31 mouse cellular contexts compared by ENCODE assay signal in the genomic region with DNA sequence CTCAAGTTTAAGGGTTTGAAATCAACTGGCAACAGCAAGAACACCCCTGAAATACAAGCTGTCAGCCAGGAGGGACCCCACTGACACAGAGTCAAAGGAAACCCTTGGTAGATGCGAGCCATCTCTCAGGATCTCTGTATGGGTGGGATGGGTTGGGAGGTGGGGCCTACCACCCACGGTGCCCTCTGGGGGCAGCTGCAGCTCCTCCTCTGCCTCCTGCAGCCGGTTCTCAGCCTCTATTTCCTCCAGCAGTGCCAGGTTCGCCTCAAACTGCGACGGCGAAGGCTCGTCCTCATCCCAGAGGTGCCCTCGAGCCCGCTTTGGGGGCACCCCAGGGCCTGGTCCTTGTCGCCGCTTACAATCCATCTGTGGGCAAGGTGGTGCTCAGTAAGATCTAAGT. TPM values are rescaled to one million over a fixed set of nuclear protein-coding genes. Genes with fewer than 3 reads are reported as not detected.
DNase-seq lines count a peak whose midpoint lies in the region; ATAC-seq and TF ChIP-seq lines count a peak whose summit lies in the region.
"Had no signal": no experiment of that assay in that cellular context is flagged by ENCODE, and none has a peak within 500 bp of the region (broad histone marks: within the 10 kb centered on the region; RNA-seq: fewer than 3 reads in every experiment).

No protein-coding gene starts in this region.

- H3K4me1 ChIP-seq in heart, embryonic 13.5 days = peaks cover 13% of the 10 kb centered on the region
- peaks cover 32% of the 10 kb centered on the region for H3K4me1 ChIP-seq in thymus, adult 2 months (replicated peaks; ENCODE audit: control insufficient read depth, insufficient read depth, low read length)
- peaks cover 93% of the 10 kb centered on the region for H3K4me1 ChIP-seq in E14TG2a.4 (replicated peaks; ENCODE audit: low read depth, low read length)
- H3K4me1 ChIP-seq in embryonic facial prominence, embryonic 14.5 days (ENCODE audit: control insufficient read depth, insufficient read depth, low read length) = peaks cover 12% of the 10 kb centered on the region
- H3K4me1 ChIP-seq in hindbrain, embryonic 11.5 days (replicated peaks; ENCODE audit: control insufficient read depth, insufficient read depth, low read length) = 0 out of 2 replicates have a peak, but pooled peaks cover 3% of the 10 kb centered on the region

- intact Hi-C loops in heart, postnatal 25 days (cut with DNase I) = no loop called here

- no peak for DNase-seq in heart, postnatal 25 days (ENCODE audit: low spot score)
- no peak for DNase-seq in thymus, adult 2 months
- DNase-seq in thymus, adult 18-20 months = no peak
- no peak for DNase-seq in embryonic facial prominence, embryonic 14.5 days (ENCODE audit: low spot score)
- DNase-seq in hindbrain, embryonic 11.5 days (ENCODE audit: low spot score) = no peak
- DNase-seq in urinary bladder, adult 18-20 months (ENCODE audit: low spot score in 2 of 2) = no peak
- DNase-seq: adrenal gland, adult 8-10 months; adrenal gland, postnatal 25 days; cerebellum, adult 11-12 months; cerebellum, adult 8-10 months; cerebellum, postnatal 10 days; cerebellum, postnatal 36 days; embryo, embryonic 11 days; forebrain, postnatal 0 days; gastrocnemius, adult 2 months; gastrocnemius, postnatal 14 days; heart, postnatal 10 days; heart, postnatal 4 days had no signal

- 78% methylated on average over 12 of the region's 12 CpGs for WGBS in heart, embryonic 13.5 days
- 47% methylated on average over 12 of the region's 12 CpGs for WGBS in thymus, adult 2 months
- WGBS in embryonic facial prominence, embryonic 14.5 days = 81% methylated on average over 11 of the region's 12 CpGs
- 77% methylated on average over 12 of the region's 12 CpGs for WGBS in hindbrain, embryonic 11.5 days

- H3K4me3 ChIP-seq in heart, embryonic 13.5 days = no peak overlapping the region
- H3K4me3 ChIP-seq in thymus, adult 2 months (ENCODE audit: control insufficient read depth, insufficient read depth, low read length) = no peak overlapping the region
- H3K4me3 ChIP-seq in E14TG2a.4 (replicated peaks; ENCODE audit: low read length) = peak overlapping the region; percentile 46
- H3K4me3 ChIP-seq in embryonic facial prominence, embryonic 14.5 days (ENCODE audit: low read depth, low read length) = no peak overlapping the region
- H3K4me3 ChIP-seq in hindbrain, embryonic 11.5 days (ENCODE audit: low read depth, low read length) = no peak overlapping the region
- H3K4me3 ChIP-seq: erythroblast, embryonic 14.5 days; forebrain, embryonic 13.5 days; gastrocnemius, adult 2 months; heart, embryonic 15.5 days; hindbrain, embryonic 12.5 days; hindbrain, embryonic 15.5 days had no signal

- TF ChIP-seq CTCF in thymus, adult 2 months (IDR thresholded peaks at IDR 0.05; ENCODE audit: borderline replicate concordance, control insufficient read depth, extremely low read depth, insufficient read depth, low read length, poor library complexity) = no peak
- TF ChIP-seq CTCF in E14TG2a.4 (conservative IDR thresholded peaks at IDR 0.05; ENCODE audit: low read length) = 0 out of 2 replicates have a peak, but pooled peaks have one; percentile 1

- H3K9ac ChIP-seq in heart, embryonic 13.5 days = 0 out of 2 replicates have a peak overlapping the region, but pooled peaks have one; percentile 5
- 0 out of 2 replicates have a peak overlapping the region, but pooled peaks have one; percentile 38 for H3K9ac ChIP-seq in embryonic facial prominence, embryonic 14.5 days (ENCODE audit: low read depth, low read length)
- H3K9ac ChIP-seq in hindbrain, embryonic 11.5 days (ENCODE audit: low read depth, low read length) = no peak overlapping the region
- H3K9ac ChIP-seq: forebrain, postnatal 0 days; heart, embryonic 15.5 days; hindbrain, embryonic 12.5 days; hindbrain, embryonic 15.5 days had no signal

- H3K27me3 ChIP-seq in heart, embryonic 13.5 days (replicated peaks) = no peaks in the 10 kb centered on the region
- no peaks in the 10 kb centered on the region for H3K27me3 ChIP-seq in thymus, adult 2 months (ENCODE audit: control insufficient read depth, insufficient read depth, low read length)
- H3K27me3 ChIP-seq in E14TG2a.4 (ENCODE audit: insufficient read depth, low read length) = no peaks in the 10 kb centered on the region
- no peaks in the 10 kb centered on the region for H3K27me3 ChIP-seq in embryonic facial prominence, embryonic 14.5 days (replicated peaks; ENCODE audit: control insufficient read depth, insufficient read depth, low read length)
- H3K27me3 ChIP-seq in hindbrain, embryonic 11.5 days (ENCODE audit: control insufficient read depth, insufficient read depth, low read length) = no peaks in the 10 kb centered on the region
- H3K27me3 ChIP-seq: forebrain, embryonic 13.5 days; heart, embryonic 15.5 days; hindbrain, embryonic 12.5 days; hindbrain, embryonic 15.5 days had no signal

- ATAC-seq in heart, embryonic 13.5 days (ENCODE audit: extremely low read depth, insufficient number of reproducible peaks, low FRiP score, low TSS enrichment) = no peak
- no peak for ATAC-seq in embryonic facial prominence, embryonic 14.5 days (ENCODE audit: low read depth)
- no peak for ATAC-seq in hindbrain, embryonic 11.5 days (ENCODE audit: low FRiP score)
- ATAC-seq: activated CD4-positive, CD25-positive, alpha-beta regulatory T cell, adult 4 months; CD4-positive, CD25-positive, alpha-beta regulatory T cell, adult 4 months; forebrain, embryonic 13.5 days; forebrain, postnatal 0 days had no signal

- H3K36me3 ChIP-seq in heart, embryonic 13.5 days = peaks cover 71% of the 10 kb centered on the region
- peaks cover 24% of the 10 kb centered on the region for H3K36me3 ChIP-seq in thymus, adult 2 months (ENCODE audit: control insufficient read depth, insufficient read depth, low read length)
- peaks cover 87% of the 10 kb centered on the region for H3K36me3 ChIP-seq in E14TG2a.4 (ENCODE audit: insufficient read depth, low read length)
- H3K36me3 ChIP-seq in embryonic facial prominence, embryonic 14.5 days (ENCODE audit: control insufficient read depth, insufficient read depth, low read length) = peaks cover 52% of the 10 kb centered on the region
- H3K36me3 ChIP-seq in hindbrain, embryonic 11.5 days (ENCODE audit: control insufficient read depth, insufficient read depth, low read length) = peaks cover 2% of the 10 kb centered on the region; the same call in 1 of the 2 replicates

- H3K27ac ChIP-seq in heart, embryonic 13.5 days (replicated peaks) = no peak overlapping the region
- H3K27ac ChIP-seq in thymus, adult 2 months (ENCODE audit: control insufficient read depth, insufficient read depth, low read length) = peak overlapping the region; percentile 37
- H3K27ac ChIP-seq in embryonic facial prominence, embryonic 14.5 days (replicated peaks; ENCODE audit: low read depth, low read length) = no peak overlapping the region
- H3K27ac ChIP-seq in hindbrain, embryonic 11.5 days (ENCODE audit: low read depth, low read length) = no peak overlapping the region
- H3K27ac ChIP-seq: forebrain, embryonic 13.5 days; gastrocnemius, adult 2 months; heart, embryonic 15.5 days; hindbrain, embryonic 12.5 days; hindbrain, embryonic 15.5 days had no signal

- no peak for TF ChIP-seq POLR2A in thymus, adult 2 months (IDR thresholded peaks at IDR 0.05; ENCODE audit: control insufficient read depth, extremely low read depth, insufficient read depth, low read length, poor library complexity)

- no peak overlapping the region for H3K4me2 ChIP-seq in heart, embryonic 13.5 days
- no peak overlapping the region for H3K4me2 ChIP-seq in embryonic facial prominence, embryonic 14.5 days (ENCODE audit: low read depth, low read length)
- no peak overlapping the region for H3K4me2 ChIP-seq in hindbrain, embryonic 11.5 days (replicated peaks; ENCODE audit: low read depth, low read length)
- H3K4me2 ChIP-seq: forebrain, embryonic 13.5 days; heart, embryonic 11.5 days; heart, embryonic 15.5 days; hindbrain, embryonic 12.5 days; hindbrain, embryonic 15.5 days had no signal

- no peaks in the 10 kb centered on the region for H3K9me3 ChIP-seq in heart, embryonic 13.5 days
- H3K9me3 ChIP-seq in E14TG2a.4 (ENCODE audit: low read length) = no peaks in the 10 kb centered on the region
- H3K9me3 ChIP-seq in embryonic facial prominence, embryonic 14.5 days (ENCODE audit: control insufficient read depth, low read length) = no peaks in the 10 kb centered on the region
- no peaks in the 10 kb centered on the region for H3K9me3 ChIP-seq in hindbrain, embryonic 11.5 days (ENCODE audit: control insufficient read depth, low read length)
- H3K9me3 ChIP-seq: forebrain, embryonic 13.5 days; heart, embryonic 15.5 days; hindbrain, embryonic 12.5 days; hindbrain, embryonic 15.5 days had no signal

RNA-seq across cellular contexts. Expression of a gene that starts 5.6 kb away (rescaled TPM):
- 56.1 and 58.7 TPM in 2 replicates for polyA plus RNA-seq in heart, embryonic 13.5 days (2015; fragmentation: Nextera tagmentation; extraction: Ambion mirVana)
- 10 to 100 TPM; 12.5 to 12.8 TPM for total RNA-seq in heart, postnatal 25 days (2021)
- polyA plus RNA-seq in thymus, adult 2 months (2012; rRNA removed) = 208 and 235 TPM in 2 replicates
- polyA plus RNA-seq in embryonic facial prominence, embryonic 14.5 days (2014; fragmentation: Nextera tagmentation; extraction: Ambion mirVana) = 57.9 and 64.1 TPM in 2 replicates
- 40.9 and 43.2 TPM in 2 replicates for polyA plus RNA-seq in hindbrain, embryonic 11.5 days (2014; fragmentation: Nextera tagmentation; extraction: Ambion mirVana)

RNA-seq across cellular contexts. Expression of a gene that starts 10.7 kb away (rescaled TPM):
- 53.5 and 58.3 TPM in 2 replicates for polyA plus RNA-seq in heart, embryonic 13.5 days (2015; fragmentation: Nextera tagmentation; extraction: Ambion mirVana)
- total RNA-seq in heart, postnatal 25 days (2021) = 10 to 100 TPM; 40.7 to 48.4 TPM
- 302 and 308 TPM in 2 replicates for polyA plus RNA-seq in thymus, adult 2 months (2012; rRNA removed)
- 60.8 and 64.5 TPM in 2 replicates for polyA plus RNA-seq in embryonic facial prominence, embryonic 14.5 days (2014; fragmentation: Nextera tagmentation; extraction: Ambion mirVana)
- polyA plus RNA-seq in hindbrain, embryonic 11.5 days (2014; fragmentation: Nextera tagmentation; extraction: Ambion mirVana) = 70.8 and 72.7 TPM in 2 replicates

RNA-seq across cellular contexts. Expression of a gene that starts 11.2 kb away (rescaled TPM):
- 0.05 and 0.13 TPM in 2 replicates for polyA plus RNA-seq in heart, embryonic 13.5 days (2015; fragmentation: Nextera tagmentation; extraction: Ambion mirVana)
- under 1 TPM; 0.18 to 0.53 TPM for total RNA-seq in heart, postnatal 25 days (2021)
- 40.3 and 43.3 TPM in 2 replicates for polyA plus RNA-seq in thymus, adult 2 months (2012; rRNA removed)
- 0.26 and 0.35 TPM in 2 replicates for polyA plus RNA-seq in embryonic facial prominence, embryonic 14.5 days (2014; fragmentation: Nextera tagmentation; extraction: Ambion mirVana)
- not detected in 2 replicates for polyA plus RNA-seq in hindbrain, embryonic 11.5 days (2014; fragmentation: Nextera tagmentation; extraction: Ambion mirVana)
- polyA plus RNA-seq: embryonic facial prominence, embryonic 11.5 days; forebrain, embryonic 13.5 days; forebrain, postnatal 0 days; heart, embryonic 11.5 days; hindbrain, embryonic 15.5 days had no signal

RNA-seq across cellular contexts. Expression of a gene that starts 18.6 kb away (rescaled TPM):
- 2.2 and 2.4 TPM in 2 replicates for polyA plus RNA-seq in heart, embryonic 13.5 days (2015; fragmentation: Nextera tagmentation; extraction: Ambion mirVana)
- total RNA-seq in heart, postnatal 25 days (2021) = 10 to 100 TPM; 16.0 to 22.8 TPM
- 0.53 and 0.55 TPM in 2 replicates for polyA plus RNA-seq in thymus, adult 2 months (2012; rRNA removed)
- polyA plus RNA-seq in embryonic facial prominence, embryonic 14.5 days (2014; fragmentation: Nextera tagmentation; extraction: Ambion mirVana) = 0.38 and 0.57 TPM in 2 replicates
- polyA plus RNA-seq in hindbrain, embryonic 11.5 days (2014; fragmentation: Nextera tagmentation; extraction: Ambion mirVana) = 0.07 and 0.19 TPM in 2 replicates
- total RNA-seq: adrenal gland, postnatal 25 days had no signal
- polyA plus RNA-seq: activated CD4-positive, CD25-positive, alpha-beta regulatory T cell, adult 4 months; brain, embryonic 14.5 days; C2C12; CD4-positive, CD25-positive, alpha-beta regulatory T cell, adult 4 months; embryonic facial prominence, embryonic 11.5 days; erythroblast, embryonic 14.5 days had no signal

RNA-seq across cellular contexts. Expression of a gene that starts 29.1 kb away (rescaled TPM):
- 0.39 and 0.43 TPM in 2 replicates for polyA plus RNA-seq in heart, embryonic 13.5 days (2015; fragmentation: Nextera tagmentation; extraction: Ambion mirVana)
- under 1 TPM; 0.31 to 0.64 TPM for total RNA-seq in heart, postnatal 25 days (2021)
- 28.0 and 32.0 TPM in 2 replicates for polyA plus RNA-seq in thymus, adult 2 months (2012; rRNA removed)
- 1.7 and 2.8 TPM in 2 replicates for polyA plus RNA-seq in embryonic facial prominence, embryonic 14.5 days (2014; fragmentation: Nextera tagmentation; extraction: Ambion mirVana)
- polyA plus RNA-seq in hindbrain, embryonic 11.5 days (2014; fragmentation: Nextera tagmentation; extraction: Ambion mirVana) = 0.28 and 0.66 TPM in 2 replicates
- total RNA-seq: gastrocnemius, postnatal 14 days had no signal
- polyA plus RNA-seq: C2C12 had no signal

Comparison
In these comparisons a context has a peak if more than half of its experiments do, and no peak if none do; other contexts are left out.
1. RNA of a gene that starts 11.2 kb away (polyA plus RNA-seq): 40.3 to 43.3 TPM in thymus, adult 2 months; 0.26 to 0.35 TPM in embryonic facial prominence, embryonic 14.5 days, 0.05 to 0.13 TPM in heart, embryonic 13.5 days and not detected in hindbrain, embryonic 11.5 days; every median in the first group is over 10 times any median in the second.